Mouse (Mus musculus) heart, embryonic 15.5 days (tissue): ENCODE measurements around the gene Aldh4a1. TPM values are rescaled to one million over a fixed set of nuclear protein-coding genes. Genes with fewer than 3 reads are reported as not detected.

ENCODE experiments used
- ATAC-seq: fragments of 200-750 bp; cut with Nextera tagmentation; replicated peaks from 2 replicates; pipeline ENCODE4 v1.8.0; 2017; ENCODE audit warnings: low read depth, moderate TSS enrichment; ENCODE audit not compliant: insufficient number of reproducible peaks, insufficient read depth, low FRiP score
- H3K27ac ChIP-seq: fragments of 300-500 bp; sonication (generic); 2 replicates; pipeline ENCODE4 v1.5.1; 2015; ENCODE audit warnings: mild to moderate bottlenecking, inconsistent platforms
- H3K27me3 ChIP-seq: fragments of 300-500 bp; sonication (generic); 2 replicates; pipeline ENCODE4 v1.6.1; 2015; ENCODE audit warnings: inconsistent platforms
- H3K36me3 ChIP-seq: fragments of 300-500 bp; sonication (generic); 2 replicates; pipeline ENCODE4 v1.6.1; 2015; ENCODE audit warnings: mild to moderate bottlenecking, inconsistent platforms
- H3K4me1 ChIP-seq: fragments of 300-500 bp; sonication (generic); replicated peaks from 2 replicates; pipeline ENCODE4 v1.6.1; 2015; ENCODE audit warnings: inconsistent platforms
- H3K4me2 ChIP-seq: fragments of 300-500 bp; sonication (generic); 2 replicates; pipeline ENCODE4 v1.6.1; 2015; ENCODE audit warnings: inconsistent platforms, mild to moderate bottlenecking, moderate library complexity
- H3K4me3 ChIP-seq: fragments of 300-500 bp; sonication (generic); 2 replicates; pipeline ENCODE4 v1.5.1; 2015; ENCODE audit warnings: mild to moderate bottlenecking, inconsistent platforms
- H3K9ac ChIP-seq: fragments of 300-500 bp; sonication (generic); 2 replicates; pipeline ENCODE4 v1.6.1; 2015; ENCODE audit warnings: mild to moderate bottlenecking, inconsistent platforms
- H3K9me3 ChIP-seq: fragments of 300-500 bp; sonication (generic); replicated peaks from 2 replicates; pipeline ENCODE4 v1.6.1; 2016; ENCODE audit warnings: inconsistent platforms
- WGBS: fragments of 180-500 bp; shearing (Covaris S2); methylation state at CpG from one replicate; pipeline ENCODE4 v1.1.7; 2015; ENCODE audit warnings: mixed read lengths; 5-methylcytosine and 5-hydroxymethylcytosine counted together
- polyA plus RNA-seq: library from polyadenylated mRNA; unstranded; fragments of >200 nt; fragmentation: Nextera tagmentation; extraction: Ambion mirVana; gene quantifications from 2 replicates; pipeline ENCODE4 v1.2.1, GENCODE M21; 2015

Gene Aldh4a1
- polyA plus RNA-seq, 1 experiment from 2014 or later, result 25.2 TPM

DNA sequence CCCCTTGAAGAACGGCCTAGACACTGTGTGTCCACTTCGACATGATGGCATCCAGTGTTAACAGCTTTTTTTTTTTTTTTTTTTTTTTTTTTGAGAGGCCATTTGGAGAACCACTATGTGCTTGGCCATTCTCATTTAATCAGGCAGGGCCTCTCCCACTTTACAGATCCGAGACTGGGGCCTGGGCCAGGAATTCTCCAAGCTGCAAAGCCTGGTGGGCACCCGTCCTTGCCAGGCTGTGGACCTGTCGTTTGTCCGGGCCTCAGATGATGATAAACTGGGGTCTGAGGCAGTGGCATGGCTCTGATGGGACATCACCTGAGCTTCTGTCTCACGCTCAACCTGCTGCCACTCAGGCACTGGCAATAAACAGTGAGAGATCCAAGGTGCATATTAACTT lies 29.8 kb upstream of the Aldh4a1 start:
- Histone ChIP-seq H3K9ac (no peak overlapping the region), H3K36me3 (no peaks in the 10 kb centered on the region), H3K4me2 (no peak overlapping the region), H3K4me3 (no peak overlapping the region), H3K9me3 (no peaks in the 10 kb centered on the region), H3K27ac (no peak overlapping the region), H3K27me3 (no peaks in the 10 kb centered on the region), H3K4me1 (peaks cover 53% of the 10 kb centered on the region)
- ATAC-seq, result no peak
- WGBS, result 54% methylated on average over 7 of the region's 7 CpGs

DNA sequence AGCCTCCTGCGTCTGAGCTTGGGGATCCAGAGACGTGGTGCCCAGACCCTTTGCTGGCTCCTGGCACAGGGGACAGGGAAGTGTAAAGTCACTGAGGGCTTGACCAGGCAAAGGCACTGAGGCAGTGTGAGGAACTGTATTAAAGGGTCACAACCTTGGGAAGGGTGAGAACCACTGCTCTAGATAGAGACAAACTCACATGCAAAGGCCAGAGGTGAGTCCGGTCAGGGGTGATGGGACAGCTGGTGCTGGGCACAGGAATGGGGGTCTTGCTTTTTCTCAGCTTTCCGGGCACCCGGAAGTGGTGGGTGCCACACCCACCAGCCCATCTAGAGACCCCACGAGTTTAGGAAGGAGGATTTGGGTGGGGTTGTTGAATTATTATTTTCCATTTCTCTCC lies 29.3 kb upstream of the Aldh4a1 start:
- Histone ChIP-seq H3K4me1 (peaks cover 56% of the 10 kb centered on the region), H3K4me3 (no peak overlapping the region), H3K9me3 (no peaks in the 10 kb centered on the region), H3K4me2 (no peak overlapping the region), H3K36me3 (no peaks in the 10 kb centered on the region), H3K9ac (no peak overlapping the region), H3K27me3 (no peaks in the 10 kb centered on the region), H3K27ac (no peak overlapping the region)
- WGBS, result 70% methylated on average over 6 of the region's 6 CpGs
- ATAC-seq, result no peak

DNA sequence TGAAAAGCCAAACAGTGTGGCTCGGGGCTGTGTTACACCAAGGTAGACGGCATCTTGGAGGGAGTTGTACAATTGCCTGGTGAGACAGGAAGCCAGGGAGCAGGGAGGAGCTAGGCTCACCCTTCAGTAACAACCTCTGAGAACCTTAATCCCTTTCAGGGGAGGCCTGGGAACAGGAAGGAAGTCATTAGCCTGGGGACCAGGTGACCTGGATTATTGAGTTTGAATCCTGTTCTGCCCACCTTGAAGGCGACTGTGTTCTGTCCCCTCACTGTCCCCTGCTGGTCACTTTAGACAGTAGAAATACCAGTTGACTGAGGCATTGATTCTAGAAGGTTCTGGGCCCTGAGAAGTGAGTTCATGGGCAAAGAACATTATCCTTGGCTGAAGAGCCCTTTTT lies 28.6 kb upstream of the Aldh4a1 start:
- Histone ChIP-seq H3K4me1 (peaks cover 63% of the 10 kb centered on the region), H3K27ac (0 out of 2 replicates have a peak overlapping the region, but pooled peaks have one; percentile 4), H3K9me3 (no peaks in the 10 kb centered on the region), H3K9ac (no peak overlapping the region), H3K27me3 (no peaks in the 10 kb centered on the region), H3K4me2 (no peak overlapping the region), H3K4me3 (no peak overlapping the region), H3K36me3 (no peaks in the 10 kb centered on the region)
- ATAC-seq, result no peak
- 66% methylated on average over 3 of the region's 3 CpGs for WGBS

DNA sequence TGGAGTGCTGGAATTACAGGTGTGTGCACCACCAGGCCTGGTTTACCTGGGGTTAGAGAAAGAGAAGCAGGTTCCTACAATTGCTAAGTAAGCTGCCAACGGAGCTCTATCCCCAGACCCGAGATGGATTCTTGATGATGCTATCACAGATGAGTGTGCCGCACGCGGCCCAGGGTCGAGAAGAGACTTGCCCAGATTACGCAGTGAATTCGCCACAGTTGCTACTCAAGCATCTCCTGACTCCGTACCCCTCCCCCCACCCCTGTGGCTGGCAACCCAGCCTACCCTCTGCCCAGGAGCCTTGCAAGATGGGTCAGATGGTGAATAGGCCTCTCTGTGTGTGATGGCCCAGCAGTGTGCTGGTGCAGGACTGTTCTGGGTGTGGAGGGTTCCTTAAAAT lies 26.0 kb upstream of the Aldh4a1 start:
- Histone ChIP-seq H3K4me3 (no peak overlapping the region), H3K27me3 (no peaks in the 10 kb centered on the region), H3K36me3 (no peaks in the 10 kb centered on the region), H3K4me2 (no peak overlapping the region), H3K27ac (peak overlapping the region; percentile 93), H3K9ac (0 out of 2 replicates have a peak overlapping the region, but pooled peaks have one; percentile 4), H3K4me1 (peaks cover 77% of the 10 kb centered on the region), H3K9me3 (no peaks in the 10 kb centered on the region)
- ATAC-seq, result no peak
- 48% methylated on average over 9 of the region's 9 CpGs for WGBS

DNA sequence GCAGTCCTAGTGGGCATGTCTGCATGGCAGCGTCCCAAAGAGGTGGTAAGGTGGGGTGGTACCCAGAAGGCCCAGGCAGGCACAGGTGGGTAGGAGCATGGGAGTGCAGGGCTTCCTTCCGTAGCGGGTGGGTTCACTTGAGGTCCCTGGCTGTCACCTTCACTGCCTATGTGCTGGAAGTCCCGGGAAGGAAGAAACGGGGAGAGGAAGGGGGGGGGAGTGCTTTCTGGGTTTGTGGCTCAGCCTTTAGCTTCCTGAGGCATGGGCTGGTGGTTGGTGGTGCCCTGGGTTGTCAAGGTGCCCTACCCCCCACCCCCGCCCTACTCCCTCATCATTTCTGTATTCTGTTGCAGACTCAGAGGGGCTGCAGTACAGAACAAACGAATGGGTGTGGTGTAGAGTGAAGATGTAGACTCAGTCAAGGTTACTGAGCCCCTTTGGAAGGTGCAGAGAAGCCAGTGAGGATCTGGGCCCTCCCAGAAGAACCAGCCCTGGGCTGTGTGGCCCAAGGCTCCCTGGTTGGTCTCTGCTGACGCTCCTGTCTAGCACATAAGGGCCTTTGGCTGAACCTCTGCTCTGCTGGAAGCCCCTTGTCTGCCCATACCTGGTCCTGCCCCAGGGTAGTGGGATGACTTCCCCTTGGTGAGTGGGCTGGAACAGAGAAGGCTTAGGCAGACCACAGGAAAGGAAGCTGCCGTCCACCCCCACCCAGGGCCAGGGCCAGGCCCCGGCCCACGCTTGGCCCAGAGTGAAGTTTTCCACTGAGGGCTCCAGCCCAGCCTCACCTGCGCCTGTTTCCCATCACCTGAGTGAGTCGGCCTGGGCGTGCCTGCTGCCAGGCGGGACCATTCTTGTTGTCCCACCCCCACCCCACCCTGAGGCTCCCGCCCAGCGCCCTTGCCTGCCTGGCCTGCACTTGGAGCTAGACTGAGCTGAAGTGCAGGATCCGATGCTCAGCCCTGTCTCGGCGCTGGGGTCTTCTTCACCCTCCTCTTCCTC lies 25.1 kb upstream of the Aldh4a1 start:
- H3K4me3 ChIP-seq, result no peak overlapping the region
- peak overlapping the region; percentile 70 for H3K4me2 ChIP-seq
- peak overlapping the region; percentile 93 for H3K27ac ChIP-seq
- H3K9me3 ChIP-seq, result no peaks in the 10 kb centered on the region
- peaks cover 86% of the 10 kb centered on the region for H3K4me1 ChIP-seq
- H3K27me3 ChIP-seq, result no peaks in the 10 kb centered on the region
- no peaks in the 10 kb centered on the region for H3K36me3 ChIP-seq
- ATAC-seq, result no peak
- WGBS, result 46% methylated on average over 20 of the region's 20 CpGs
- peak overlapping the region; percentile 31 for H3K9ac ChIP-seq

DNA sequence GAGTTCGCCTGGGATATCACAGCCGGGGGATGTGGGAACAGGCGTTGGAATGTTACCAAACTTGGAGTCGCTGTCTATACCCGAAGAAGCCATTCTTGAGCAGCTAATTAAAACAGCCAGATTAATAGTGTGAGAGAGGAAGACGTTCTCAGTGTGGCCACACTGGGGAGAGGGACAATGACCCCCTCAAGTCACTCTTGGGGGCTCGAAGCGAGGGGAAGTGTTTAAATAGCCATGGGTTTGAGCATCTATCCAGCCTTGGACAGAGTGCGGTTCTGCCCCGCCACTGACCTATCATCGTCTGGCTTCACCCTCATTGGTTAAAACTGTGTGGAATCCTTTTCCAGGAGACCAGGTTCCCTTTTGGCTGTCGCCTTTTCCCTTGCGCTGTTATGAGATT lies 24.3 kb upstream of the Aldh4a1 start:
- peak overlapping the region; percentile 41 for H3K4me3 ChIP-seq
- H3K4me2 ChIP-seq, result peak overlapping the region; percentile 70
- 11% methylated on average over 13 of the region's 13 CpGs for WGBS
- peak overlapping the region; percentile 4; the same call in 1 of the 2 replicates for H3K9ac ChIP-seq
- peak overlapping the region; percentile 93 for H3K27ac ChIP-seq
- H3K36me3 ChIP-seq, result no peaks in the 10 kb centered on the region
- no peaks in the 10 kb centered on the region for H3K27me3 ChIP-seq
- H3K9me3 ChIP-seq, result no peaks in the 10 kb centered on the region
- ATAC-seq, result no peak
- H3K4me1 ChIP-seq, result peaks cover 91% of the 10 kb centered on the region

DNA sequence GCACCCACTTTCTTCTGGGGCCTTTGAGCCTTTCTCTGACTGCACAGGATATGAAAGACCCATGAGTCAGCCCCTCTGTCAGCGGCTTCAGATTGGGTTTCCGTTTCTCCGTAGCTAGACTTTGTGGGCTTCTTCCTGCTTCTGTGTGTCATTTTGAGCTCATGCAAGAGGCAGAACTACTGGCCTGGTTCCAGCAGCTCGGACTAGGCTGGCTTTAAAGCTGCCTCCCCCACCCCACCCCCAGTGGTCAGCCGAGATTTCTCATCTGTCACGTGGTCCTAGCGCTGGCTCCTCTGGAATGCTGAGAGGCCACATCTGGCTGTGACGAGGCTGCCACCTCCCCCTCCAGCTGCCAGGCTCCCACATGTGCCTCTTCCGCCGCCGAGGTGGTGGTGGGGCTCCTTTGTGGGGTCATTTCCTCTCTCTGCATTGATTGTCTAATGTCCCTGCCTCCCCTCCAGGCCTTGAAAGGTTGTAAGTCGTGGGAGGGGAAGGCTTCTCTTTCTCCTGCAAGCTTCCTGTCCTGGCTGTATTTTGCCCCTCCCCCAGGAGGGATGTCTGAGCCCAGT lies 23.6 kb upstream of the Aldh4a1 start:
- peak overlapping the region; percentile 41 for H3K9ac ChIP-seq
- H3K36me3 ChIP-seq, result no peaks in the 10 kb centered on the region
- peak overlapping the region; percentile 70 for H3K4me2 ChIP-seq
- peaks cover 90% of the 10 kb centered on the region for H3K4me1 ChIP-seq
- H3K27ac ChIP-seq, result peak overlapping the region; percentile 93
- no peaks in the 10 kb centered on the region for H3K27me3 ChIP-seq
- 0% methylated on average over 12 of the region's 12 CpGs for WGBS
- peak overlapping the region; percentile 41 for H3K4me3 ChIP-seq
- no peaks in the 10 kb centered on the region for H3K9me3 ChIP-seq
- ATAC-seq, result peak; percentile 80

DNA sequence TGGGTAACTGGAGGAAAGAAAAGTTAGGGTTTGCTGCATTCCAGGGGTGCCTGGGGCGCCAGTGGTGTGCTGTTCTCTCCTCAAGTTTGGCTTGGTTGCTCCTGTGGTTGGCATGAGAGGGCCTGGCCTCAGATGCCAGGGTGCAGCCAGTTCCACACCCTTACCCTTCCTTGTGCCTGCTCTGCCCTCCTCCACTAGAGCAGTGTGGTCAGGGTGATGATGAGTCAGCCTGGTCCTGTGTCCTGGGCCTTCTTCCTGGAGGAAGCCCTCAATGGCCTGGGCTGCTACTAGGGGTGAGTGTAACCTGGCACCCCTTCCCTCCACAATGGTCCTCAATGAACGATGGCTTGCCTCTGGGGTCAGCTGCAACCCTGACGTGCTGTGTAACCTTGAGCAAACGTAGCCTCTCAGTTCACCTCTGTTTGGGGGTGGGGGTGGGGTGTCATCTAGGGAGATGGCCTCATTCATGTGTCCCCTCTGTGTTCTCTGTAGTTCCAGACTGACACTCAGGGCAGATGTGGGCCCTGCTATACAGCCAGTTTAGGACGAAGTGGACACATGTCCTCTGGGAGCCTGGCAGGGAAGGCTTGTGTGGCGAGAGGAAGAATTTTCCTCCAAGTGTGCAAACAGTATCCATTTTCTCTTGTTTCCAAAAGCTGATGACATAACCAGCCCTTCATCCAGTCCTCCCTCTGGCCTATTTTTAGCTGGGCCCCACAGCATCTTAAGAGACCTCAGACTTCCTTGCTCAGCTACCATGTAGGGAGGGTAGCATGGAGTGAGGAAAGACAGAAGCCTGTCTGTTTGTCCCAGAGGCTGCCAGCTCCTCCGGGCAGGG lies 20.9 kb upstream of the Aldh4a1 start:
- Histone ChIP-seq H3K4me3 (no peak overlapping the region), H3K9me3 (no peaks in the 10 kb centered on the region), H3K4me1 (peaks cover 66% of the 10 kb centered on the region), H3K27me3 (no peaks in the 10 kb centered on the region), H3K36me3 (peaks cover 11% of the 10 kb centered on the region), H3K27ac (peak overlapping the region; percentile 78), H3K9ac (peak overlapping the region; percentile 7; the same call in 1 of the 2 replicates), H3K4me2 (peak overlapping the region; percentile 24; the same call in 1 of the 2 replicates)
- no peak for ATAC-seq
- 36% methylated on average over 7 of the region's 7 CpGs for WGBS

DNA sequence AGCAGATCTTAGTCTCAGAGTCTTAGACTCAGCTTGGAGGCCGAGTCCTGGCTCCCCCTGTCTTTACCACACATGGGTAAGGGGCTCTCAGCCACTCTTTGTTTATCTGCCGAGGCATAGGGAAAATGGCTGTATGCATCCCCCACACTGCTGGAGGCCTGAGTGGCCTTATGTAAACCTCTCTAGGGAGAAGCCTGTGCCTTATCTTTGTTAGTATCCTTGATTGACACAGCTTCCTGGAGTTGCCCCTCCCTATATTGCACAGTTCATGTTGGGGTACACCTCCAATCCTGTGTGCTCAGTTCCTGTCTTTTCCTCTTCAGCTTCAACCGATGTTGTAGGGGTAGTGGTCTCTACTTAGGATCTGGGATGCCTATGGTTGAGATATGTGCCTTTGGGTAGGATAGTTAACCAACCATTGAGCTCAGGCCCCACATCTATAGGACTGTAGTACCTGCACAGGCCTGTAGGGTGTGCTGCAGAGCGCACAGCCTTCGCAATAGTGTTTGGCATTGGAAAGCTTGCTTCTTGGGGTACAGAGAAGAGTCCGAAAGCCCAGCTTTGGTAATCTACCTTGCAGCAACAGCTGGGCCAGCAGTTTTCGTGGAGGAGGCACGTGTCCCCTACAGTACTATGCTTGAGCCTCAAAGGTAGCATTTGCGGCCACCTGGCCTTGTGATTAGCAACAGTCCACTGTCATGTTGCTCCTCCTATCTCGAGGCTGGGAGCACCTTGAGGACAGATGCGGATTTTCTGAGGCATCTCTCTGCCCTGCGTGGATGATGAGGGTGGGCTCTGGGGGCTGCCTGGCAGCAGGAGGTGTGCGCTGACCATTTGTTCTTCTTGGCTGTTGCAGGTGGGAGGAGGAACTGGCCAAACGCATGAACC lies 20.1 kb upstream of the Aldh4a1 start, which contains the start of gene Gm21969:
Gene Gm21969, plus strand, starts transcription at position 830 of the 888 bp plus-strand sequence.
- ATAC-seq, result no peak
- peak within 1 kb of the TSS; percentile 24; the same call in 1 of the 2 replicates for H3K4me2 ChIP-seq
- H3K9me3 ChIP-seq, result no peaks in the 10 kb centered on the region
- H3K9ac ChIP-seq, result peak within 1 kb of the TSS; percentile 7; the same call in 1 of the 2 replicates
- no peaks in the 10 kb centered on the region for H3K27me3 ChIP-seq
- no peak within 1 kb of the TSS for H3K4me3 ChIP-seq
- WGBS, result 51% methylated on average over 14 of the region's 14 CpGs
- peaks cover 13% of the 10 kb centered on the region for H3K36me3 ChIP-seq
- H3K27ac ChIP-seq, result peak within 1 kb of the TSS; percentile 78
- peaks cover 58% of the 10 kb centered on the region for H3K4me1 ChIP-seq

DNA sequence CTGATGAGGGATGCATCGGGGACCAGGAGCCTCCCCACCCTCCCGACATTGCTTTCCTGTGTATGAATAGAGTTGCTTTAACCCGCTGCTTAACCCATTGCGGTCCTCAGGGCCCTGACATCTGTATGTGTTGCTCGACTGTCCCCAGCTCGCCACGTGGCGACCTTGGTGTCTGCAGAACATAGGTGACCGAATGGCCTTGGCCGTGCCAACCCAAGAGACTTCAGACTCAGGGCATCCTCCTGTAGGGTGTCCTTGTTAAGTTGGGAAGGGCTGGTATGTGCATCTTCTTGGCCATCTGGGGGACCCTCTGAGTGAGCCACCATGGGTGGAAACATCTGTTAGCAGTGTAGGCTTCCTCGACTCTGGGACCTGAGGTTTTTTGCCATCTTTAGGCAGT lies 17.4 kb upstream of the Aldh4a1 start:
- H3K4me3 ChIP-seq, result no peak overlapping the region
- no peak for ATAC-seq
- 79% methylated on average over 11 of the region's 11 CpGs for WGBS
- no peaks in the 10 kb centered on the region for H3K9me3 ChIP-seq
- no peak overlapping the region for H3K27ac ChIP-seq
- peaks cover 33% of the 10 kb centered on the region for H3K4me1 ChIP-seq
- no peaks in the 10 kb centered on the region for H3K27me3 ChIP-seq
- H3K9ac ChIP-seq, result no peak overlapping the region
- H3K4me2 ChIP-seq, result no peak overlapping the region
- peaks cover 13% of the 10 kb centered on the region for H3K36me3 ChIP-seq
